Mouse (Mus musculus) left cerebral cortex, postnatal 25 days (tissue): ENCODE data around the gene Arhgef25. TPM values are rescaled to one million over a fixed set of nuclear protein-coding genes. Genes with fewer than 3 reads are reported as not detected.
A peak's percentile ranks its signal among the peaks of the same experiment; 100 is the strongest.
"Not testable (repeated sequence)": the region's sequence is repeated elsewhere in the genome, so short reads cannot be mapped to it uniquely, and the experiment has no call there.

ENCODE experiments used
- DNase-seq, 2 experiments: peaks; one replicate each; pipeline ENCODE4 v3.0.0; 2022; ENCODE audit warnings: low spot score in 2 of 2, mixed read lengths in 1 of 2
- intact Hi-C: fragments of 180-260 bp; cut with DNase I; formaldehyde crosslinking; loops from one replicate; pipeline ENCODE4 v1.15.1; 2025
- total RNA-seq, 2 experiments: library from RNA; stranded (reverse); gene quantifications; 2 replicates each; pipeline ENCODE4 v1.2.3; 2021

Arhgef25 gene
- total RNA-seq, 2 experiments from 2014 or later: 142 to 156 TPM

DNA sequence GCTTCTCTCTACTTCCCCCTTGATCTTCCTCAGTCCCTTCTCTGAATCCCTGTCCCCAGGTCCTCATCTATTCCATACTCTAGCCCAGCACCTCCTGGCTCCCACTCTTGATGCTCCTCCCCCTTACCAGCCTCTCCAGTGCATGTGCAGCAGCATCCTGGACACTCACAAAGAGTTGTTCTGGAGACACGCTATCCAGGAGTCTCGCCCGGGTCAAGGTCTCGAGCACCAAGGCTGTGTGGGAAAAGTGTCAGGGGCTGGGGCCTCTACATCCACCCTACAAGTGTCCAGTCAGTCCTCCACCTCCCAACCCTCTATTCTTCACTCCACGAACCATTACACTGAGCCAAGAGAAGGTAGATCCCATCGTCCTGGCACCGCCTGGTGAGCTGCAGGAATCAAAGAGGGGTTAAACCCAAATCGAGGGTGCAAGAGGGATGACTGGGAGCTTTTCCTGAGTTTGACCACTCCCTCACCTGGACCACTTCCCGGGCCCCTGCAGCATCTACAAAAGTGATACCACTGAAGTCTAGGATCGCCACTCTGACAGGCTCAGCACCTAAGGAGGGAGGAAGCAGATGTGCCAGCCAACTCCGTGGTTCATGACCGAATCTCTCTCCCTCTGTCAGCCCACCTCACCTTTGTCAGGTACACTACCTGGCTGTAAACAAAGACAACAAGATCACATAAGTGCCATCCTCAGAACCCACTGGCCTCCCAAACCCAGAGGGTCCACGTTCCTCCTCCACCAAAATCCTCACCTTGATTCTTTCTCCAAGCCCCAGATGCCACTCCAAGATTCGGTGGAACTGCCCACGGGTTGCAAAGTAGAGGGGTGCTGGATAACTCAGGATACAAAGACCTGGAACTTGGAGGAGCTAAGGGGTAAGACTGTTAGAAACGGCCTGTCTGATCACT lies 16.5 kb downstream of the Arhgef25 start:
- intact Hi-C loops: no loop called here
- no peak for DNase-seq

DNA sequence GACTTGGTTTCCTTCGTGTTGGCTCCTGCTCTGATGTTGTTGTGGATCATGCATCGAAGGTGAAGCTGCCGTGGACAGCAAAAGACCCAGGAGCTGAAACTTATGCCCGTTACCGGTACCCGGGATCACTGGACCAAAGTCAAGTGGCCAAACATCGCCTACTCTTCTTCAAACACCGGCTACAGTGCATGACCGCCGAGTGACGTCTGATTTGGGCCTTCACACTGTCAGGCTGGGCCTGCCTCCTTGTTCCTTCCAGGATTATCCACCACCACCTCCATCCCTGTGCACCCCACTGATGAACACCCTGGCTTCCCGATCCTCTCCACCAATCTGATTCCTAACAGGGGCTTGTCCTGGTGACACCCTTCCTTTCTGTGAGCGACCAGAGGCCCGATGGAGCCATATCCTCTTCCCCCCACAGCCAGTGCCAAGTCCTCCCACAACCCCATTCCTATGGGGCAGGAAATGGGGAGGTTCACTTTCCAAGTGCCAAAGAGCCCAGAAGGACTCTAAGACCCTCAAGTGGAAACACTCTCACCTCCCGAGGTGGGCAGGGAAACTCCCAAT lies 18.2 kb downstream of the Arhgef25 start:
- DNase-seq: no peak
- intact Hi-C loops: no loop called here

DNA sequence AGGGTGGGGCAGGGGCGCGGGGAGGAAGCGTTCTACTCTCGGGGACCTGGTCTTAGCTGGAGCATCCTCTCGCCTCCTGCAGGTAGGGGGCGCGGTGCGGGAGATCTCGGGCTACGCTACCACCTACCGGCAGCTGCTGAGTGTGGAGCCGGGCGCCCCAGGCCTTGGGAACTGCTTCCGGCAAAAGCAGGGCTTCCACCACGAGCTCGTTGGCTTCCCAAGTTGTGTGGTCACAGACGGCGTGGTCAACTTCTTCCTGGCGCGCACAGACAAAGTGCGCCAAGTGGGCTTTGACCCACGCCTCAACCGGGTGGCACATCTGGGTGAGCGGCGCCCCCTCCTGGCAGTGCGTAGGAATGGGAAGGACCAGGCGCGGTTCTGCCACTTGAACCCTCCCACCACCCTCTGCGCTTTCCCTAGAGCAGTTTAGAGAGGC lies 19.0 kb downstream of the Arhgef25 start:
- intact Hi-C loops: no loop called here
- peak; percentile 58 to 66 for DNase-seq

DNA sequence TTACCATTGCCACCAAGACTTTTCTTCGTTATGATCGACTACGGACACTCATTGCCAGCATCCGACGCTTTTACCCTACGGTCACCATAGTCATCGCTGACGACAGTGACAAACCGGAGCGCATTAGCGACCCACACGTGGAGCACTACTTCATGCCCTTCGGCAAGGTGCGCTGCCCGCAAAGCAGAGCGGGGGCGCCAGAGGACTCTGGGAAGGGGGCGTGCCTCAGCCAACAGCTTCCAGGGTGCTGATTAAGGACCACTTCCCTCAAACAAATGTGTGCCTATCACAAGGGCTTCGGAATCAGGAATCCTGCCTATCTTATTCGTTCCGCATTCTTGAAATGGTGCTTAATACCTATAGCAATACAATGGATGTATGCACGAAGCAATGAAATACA lies 19.9 kb downstream of the Arhgef25 start:
- intact Hi-C loops: no loop called here
- no peak for DNase-seq

DNA sequence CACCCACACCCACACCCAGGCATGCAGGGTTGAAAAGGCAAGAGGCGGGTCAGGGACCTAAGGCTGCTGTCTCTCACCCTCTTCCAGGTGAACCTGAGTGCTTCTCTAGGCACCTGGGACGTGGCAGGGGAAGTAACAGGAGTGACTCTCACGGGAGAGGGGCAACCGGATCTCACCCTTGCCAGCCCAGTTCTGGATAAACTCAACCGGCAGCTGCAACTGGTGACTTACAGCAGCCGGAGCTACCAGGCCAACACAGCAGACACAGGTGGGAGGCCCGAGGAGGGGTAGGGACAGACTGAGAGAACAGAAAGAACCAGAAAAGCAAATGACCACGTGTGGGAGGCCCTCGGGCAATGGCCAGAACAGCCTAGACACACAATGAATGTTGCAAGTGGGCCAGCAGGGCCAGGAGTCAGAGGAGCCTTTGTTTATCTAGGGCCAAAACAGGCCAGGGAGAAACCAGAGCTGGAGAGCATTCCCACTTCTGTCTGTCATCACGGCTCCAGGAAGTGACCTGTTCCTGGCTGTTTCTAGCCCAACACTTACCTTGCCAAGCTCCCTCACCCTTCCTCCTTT lies 22.2 kb downstream of the Arhgef25 start:
- intact Hi-C loops: loop anchor here (5.0 kb wide), 1 partner anchor 90 kb away; the partner anchor contains the start of gene Agap2
- no peak for DNase-seq

DNA sequence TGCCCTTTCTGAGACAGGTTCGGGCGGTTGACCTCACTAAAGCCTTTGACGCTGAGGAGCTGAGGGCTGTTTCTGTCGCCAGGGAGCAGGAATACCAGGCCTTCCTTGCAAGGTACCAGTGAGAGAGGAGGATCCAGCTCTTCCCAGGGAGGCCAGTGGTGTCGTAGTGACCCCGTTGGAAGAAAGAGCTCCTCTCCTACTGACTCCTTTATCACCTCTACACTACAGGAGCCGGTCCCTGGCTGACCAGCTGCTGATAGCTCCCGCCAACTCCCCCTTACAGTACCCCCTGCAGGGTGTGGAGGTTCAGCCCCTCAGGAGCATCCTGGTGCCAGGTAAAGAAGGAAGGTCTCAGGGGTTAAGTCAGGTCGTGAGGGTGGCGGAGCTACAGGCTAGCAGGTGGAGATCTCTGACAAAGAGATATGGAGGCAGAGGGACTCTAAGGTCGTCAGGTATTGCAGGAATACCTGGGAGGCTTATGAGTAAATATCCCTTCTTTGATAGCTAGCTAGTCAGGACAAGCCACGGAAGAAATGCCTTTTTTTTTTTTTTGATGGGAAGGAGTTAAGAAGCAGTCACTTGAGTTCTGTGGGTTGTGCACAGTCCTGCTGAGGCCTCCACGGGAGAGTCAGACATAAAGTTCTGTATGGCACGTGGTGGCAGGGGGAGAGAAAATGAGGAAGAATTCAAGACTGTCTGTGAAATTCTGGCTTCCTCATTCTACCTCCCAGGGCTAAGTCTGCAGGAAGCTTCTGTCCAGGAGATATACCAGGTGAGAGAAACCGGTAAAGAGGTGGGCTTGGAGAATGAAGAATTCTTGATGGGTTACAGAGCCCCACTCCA lies 22.9 kb downstream of the Arhgef25 start:
- DNase-seq: no peak
- intact Hi-C loops: loop anchor here (5.0 kb wide), 1 partner anchor 90 kb away; the partner anchor contains the start of gene Agap2

DNA sequence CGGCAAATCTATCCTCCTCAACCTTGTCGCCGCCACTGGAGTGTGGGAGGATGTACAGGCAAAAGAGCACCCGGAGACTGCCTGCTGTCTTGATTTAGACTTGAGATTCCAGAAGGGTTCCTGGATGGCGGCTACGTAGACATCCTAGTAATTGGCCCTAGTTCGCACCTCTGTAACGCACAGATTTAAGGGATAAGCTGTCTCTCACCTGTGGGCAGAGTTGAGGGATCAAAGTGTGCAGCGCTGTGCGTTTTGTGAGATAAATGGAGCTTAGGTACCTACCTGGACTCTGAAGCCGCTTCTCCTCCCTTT lies 23.5 kb downstream of the Arhgef25 start:
- intact Hi-C loops: loop anchor here (5.0 kb wide), 1 partner anchor 89 kb away; the partner anchor contains the start of gene Agap2
- DNase-seq: no peak

DNA sequence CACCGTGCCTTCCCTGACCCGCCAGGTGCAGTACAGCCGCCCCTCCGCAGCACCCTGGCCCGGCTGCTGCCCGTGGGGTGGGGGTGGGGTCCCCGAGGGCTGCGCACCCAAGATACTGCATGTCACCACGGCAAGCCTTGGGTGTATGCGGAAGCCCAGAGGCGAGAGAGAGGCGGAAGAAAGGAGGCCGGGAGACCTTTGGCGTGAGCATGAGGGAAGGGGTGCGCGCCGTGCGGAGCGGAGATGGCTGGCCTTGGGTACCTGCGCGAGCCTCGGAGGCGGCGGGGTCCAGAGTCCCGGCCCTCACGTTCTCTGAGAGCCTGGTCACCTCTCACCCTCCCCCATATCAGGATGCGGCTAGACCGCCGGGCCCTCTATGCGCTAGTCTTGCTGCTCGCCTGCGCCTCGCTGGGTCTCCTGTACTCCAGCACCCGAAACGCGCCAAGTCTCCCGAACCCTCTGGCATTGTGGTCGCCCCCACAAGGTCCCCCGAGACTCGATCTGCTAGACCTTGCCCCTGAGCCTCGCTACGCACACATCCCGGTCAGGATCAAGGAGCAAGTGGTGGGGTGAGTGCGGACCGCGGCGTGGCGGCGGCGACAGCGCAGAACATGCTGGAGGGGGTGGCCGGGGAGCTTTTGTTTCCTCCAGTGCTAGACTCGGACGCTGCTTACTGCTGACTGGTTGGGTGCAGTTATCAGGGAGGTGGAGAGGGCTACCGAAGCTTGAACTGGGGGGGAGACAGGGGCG lies 24.1 kb downstream of the Arhgef25 start:
- intact Hi-C loops: loop anchor here (1.0 to 5.0 kb wide), 2 partner anchors 43 to 89 kb away; partner anchors contain the start of gene Agap2
- DNase-seq: peak; percentile 48 to 63

DNA sequence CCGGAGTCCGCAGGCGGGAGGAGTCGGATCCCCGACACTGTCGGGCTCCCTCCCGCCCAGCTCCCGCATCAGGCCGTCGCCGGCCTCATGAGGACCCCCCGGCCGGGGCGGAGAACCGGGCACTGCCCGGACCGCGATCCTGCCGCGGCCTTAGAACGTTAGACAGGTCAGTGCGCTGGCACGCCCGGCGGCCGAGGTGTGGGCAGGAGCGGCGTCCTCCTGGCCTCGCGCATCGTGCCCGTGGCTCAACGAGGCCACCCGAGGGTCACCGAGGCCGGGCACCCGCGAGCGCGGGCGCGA lies 24.6 kb downstream of the Arhgef25 start:
- intact Hi-C loops: loop anchor here (1.0 to 5.0 kb wide), 2 partner anchors 42 to 88 kb away; partner anchors contain the start of gene Agap2
- DNase-seq: no peak

DNA sequence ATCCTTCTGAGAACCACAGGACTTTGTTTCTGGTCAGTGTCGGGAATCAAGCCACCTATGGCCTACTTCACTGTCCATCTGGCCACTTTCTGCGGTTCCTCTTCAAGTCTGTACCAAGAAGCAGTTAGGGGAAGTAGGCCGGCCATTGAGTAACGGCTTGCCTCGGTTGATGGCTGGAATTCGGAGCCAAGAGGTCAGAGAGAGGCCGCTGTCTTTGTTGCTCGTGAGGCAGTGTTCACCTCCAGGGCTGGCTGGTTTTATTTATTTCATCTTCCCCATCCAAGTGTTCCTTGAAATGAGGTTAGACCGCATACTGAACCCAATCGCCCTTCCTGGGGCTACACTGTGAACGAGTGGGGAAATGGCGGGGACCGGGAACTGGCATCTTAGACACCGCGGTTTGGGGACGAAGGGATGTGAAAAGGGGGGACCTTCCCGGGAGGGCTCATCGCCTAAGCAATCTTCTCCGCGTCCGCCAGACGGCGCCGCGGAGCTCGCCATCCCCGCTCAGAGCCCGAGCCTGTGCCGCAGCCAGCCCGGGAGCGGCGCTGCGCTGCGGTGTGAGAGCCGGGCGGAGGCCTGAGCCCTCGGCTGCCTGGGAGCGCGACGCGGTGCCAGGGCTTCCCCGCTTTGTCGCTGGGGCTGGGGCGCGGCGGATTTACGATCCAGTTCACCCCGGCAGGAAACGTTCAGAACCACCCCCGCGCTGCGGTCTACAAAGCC lies 25.1 kb downstream of the Arhgef25 start, which contains the start of gene B4galnt1:
Gene B4galnt1, plus strand, starts transcription at position 595 of the 723 bp plus-strand sequence.
- intact Hi-C loops: loop anchor here (1.0 to 5.0 kb wide), 2 partner anchors 41 to 87 kb away; partner anchors contain the start of gene Agap2
- peak; percentile 76 to 84 for DNase-seq

DNA sequence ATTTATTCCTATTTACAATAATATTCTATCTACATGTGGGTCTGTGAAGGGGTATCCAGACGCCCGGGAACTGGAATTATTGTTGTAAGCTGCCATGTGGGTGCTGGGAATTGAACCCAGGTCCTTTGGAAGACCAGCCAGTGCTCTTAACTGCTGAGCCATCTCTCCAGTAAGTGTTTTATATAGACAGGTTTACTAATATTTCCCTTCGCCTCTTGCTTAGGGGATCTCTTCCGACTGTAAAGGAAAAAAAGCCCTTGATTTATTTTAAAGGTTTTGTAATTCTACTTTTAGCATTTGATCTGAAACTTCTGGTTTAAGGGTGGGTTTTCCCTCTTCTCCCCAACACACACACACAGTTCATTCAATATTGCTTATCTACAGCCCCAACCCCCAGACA lies 25.7 kb downstream of the Arhgef25 start:
- intact Hi-C loops: no loop called here
- DNase-seq: no peak

DNA sequence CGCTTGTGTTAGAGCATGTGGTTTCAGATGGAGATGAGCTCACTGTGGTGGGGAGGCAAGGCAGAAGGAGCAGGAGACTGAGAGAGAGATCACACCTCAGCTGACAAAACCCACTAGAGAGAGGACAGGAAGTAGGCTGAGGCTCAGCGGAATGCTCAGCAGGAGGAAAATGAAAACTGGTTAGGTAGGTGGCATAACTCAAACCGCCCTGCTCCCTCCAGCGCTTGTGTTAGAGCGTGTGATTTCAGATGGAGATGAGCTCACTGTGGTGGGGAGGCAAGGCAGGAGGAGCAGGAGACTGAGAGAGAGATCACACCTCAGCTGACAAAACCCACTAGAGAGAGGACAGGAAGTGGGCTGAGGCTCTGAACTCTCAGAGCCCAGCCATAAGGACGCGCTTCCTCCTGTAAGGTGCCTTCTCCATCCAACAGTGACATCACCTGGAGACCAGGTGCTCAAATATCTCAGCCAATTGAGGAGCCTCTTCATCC lies 27.1 kb downstream of the Arhgef25 start:
- peak in 1 of 2 experiments; percentile 77 for DNase-seq
- intact Hi-C loops: not testable (repeated sequence)

DNA sequence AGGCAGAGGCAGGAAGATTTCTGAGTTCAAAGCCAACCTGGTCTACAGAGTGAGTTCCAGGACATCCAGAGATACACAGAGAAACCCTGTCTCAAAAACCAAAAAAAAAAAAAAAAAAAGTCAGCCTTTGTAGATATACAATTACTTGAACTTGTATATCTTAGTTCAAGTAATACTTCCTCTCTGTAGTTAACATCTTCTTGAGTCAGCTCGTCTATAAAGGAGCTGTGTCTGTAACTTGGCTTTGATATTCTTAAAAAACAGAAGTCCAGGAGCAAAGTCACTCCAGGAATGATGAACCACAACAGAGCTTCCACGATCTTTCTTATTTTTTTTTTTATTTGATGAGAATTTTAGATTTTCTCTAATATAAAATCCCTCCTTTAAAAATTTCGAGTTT lies 29.2 kb downstream of the Arhgef25 start:
- DNase-seq: no peak
- intact Hi-C loops: no loop called here

DNA sequence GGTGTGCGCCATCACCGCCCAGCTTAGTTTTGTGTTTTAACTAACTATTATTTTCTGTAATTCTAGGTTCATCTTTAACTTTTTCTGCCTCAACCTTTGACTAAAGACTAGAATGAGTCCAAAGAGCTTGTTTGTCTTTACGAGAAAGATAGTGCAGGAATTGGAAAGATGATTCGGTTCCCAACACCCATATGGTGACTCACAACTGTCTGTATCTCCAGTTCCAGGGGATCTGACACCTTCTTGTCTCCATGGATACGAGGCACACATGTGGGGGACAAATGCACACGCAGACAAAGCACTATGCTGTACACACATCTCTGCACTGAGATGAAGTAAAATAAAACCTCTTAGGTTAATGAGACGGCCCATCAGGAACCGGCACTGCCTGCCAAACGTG lies 29.8 kb downstream of the Arhgef25 start:
- DNase-seq: peak; percentile 42 to 80
- intact Hi-C loops: no loop called here

DNA sequence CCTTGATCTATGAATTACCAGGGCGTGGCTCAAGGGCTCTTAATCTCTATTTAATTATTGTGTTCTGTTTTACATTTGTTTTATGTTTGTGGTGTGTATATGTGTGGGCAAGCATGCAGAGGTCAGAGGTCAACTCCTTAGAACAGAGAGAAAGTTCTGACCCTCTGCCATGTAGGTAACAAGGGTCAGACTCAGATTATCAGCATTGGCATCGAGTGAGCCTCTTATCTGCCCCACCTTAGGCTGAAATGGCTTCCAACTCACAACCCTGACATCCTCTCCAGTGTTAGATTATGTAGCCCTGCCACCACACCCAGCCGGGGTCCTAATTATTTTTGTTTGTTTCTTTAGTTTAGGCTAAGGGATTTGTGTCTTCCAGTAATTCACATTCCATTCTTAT lies 31.4 kb downstream of the Arhgef25 start:
- DNase-seq: no peak
- intact Hi-C loops: no loop called here

DNA sequence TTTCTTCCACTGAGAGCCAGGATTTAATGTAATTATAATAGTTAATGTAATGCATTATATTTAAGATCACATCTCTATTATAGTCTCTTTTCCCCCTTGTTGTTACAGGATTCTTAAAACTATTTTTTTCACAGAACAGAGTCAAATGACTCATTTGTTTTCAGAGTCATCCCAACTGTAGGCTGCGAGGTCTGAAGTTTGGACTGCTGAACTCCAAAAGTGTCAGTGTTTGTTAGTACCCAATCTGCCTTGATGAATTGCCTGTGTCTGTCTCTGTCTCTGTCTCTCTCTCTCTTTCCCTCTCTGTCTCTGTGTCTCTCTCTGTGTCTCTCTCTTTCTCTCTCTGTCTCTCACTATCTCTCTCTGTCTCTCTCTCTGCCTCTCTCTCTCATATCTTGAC lies 33.4 kb downstream of the Arhgef25 start:
- intact Hi-C loops: no loop called here
- no peak for DNase-seq

DNA sequence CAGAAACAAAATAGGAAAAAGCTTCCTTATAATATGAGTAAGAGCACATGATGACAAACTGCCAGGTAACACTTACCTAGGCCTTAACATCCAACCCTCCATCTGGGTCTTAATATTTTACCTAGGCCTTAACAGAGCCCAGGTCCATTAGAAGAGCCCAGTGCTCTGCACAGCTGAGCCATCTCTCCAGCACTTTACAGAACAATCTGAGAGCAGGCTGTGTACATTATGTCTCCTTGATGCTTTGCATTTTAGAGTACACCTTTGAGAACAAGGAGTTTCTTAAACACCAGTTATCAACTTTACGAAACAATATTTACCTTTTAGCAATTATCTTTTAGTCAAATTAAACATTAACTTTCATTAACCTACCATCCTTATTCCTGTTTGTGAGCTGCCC lies 33.8 kb downstream of the Arhgef25 start:
- intact Hi-C loops: no loop called here

DNA sequence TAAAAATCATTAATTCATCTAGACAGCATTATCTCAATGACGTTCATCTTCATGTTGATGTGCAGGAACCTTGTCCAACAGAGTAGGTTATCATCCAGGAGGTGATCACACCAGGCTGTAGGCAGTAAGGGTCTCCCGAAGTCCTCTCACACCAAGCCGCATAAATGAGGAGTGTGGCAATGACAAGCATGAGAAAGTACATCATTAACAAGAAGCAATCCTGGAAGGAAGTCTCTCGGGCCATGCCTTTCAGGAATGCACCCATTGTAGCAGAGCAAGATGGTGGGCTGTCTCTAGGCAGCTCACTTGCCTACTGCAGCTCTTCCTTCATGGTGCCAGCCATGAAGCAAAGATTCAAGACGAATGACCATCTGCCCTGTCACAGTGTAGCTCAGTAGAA lies 35.2 kb downstream of the Arhgef25 start:
- intact Hi-C loops: no loop called here
- DNase-seq: no peak

More for the DNA sequence above, 33.8 kb downstream of the Arhgef25 start:
- no peak for DNase-seq
